Mouse (Mus musculus): ENCODE data around the gene Gja5. TPM values are rescaled to one million over a fixed set of nuclear protein-coding genes. Genes with fewer than 3 reads are reported as not detected.

The Gja5 gene
- polyA plus RNA-seq, 1 experiment from 2014 or later, result 9.4 TPM

Other genes with a start within 250 kb of the Gja5 start
- gene Ankrd35, start 234.6 kb upstream of the Gja5 start, polyA plus RNA-seq (2016; fragmentation: Nextera tagmentation; extraction: Ambion mirVana), result 0.11 and 0.14 TPM in 2 replicates
- gene Pias3, start 208.3 kb upstream of the Gja5 start, polyA plus RNA-seq (2016; fragmentation: Nextera tagmentation; extraction: Ambion mirVana), result 45.2 and 53.4 TPM in 2 replicates
- gene Nudt17, start 196.1 kb upstream of the Gja5 start, polyA plus RNA-seq (2016; fragmentation: Nextera tagmentation; extraction: Ambion mirVana), result 12.9 and 13.0 TPM in 2 replicates
- gene Polr3c, start 177.1 kb upstream of the Gja5 start, polyA plus RNA-seq (2016; fragmentation: Nextera tagmentation; extraction: Ambion mirVana), result 44.1 and 47.6 TPM in 2 replicates
- 66.8 and 69.7 TPM in 2 replicates for gene Rnf115, start 177.0 kb upstream of the Gja5 start, polyA plus RNA-seq (2016; fragmentation: Nextera tagmentation; extraction: Ambion mirVana)
- gene Pdzk1, start 75.4 kb upstream of the Gja5 start, polyA plus RNA-seq (2016; fragmentation: Nextera tagmentation; extraction: Ambion mirVana), result 0.24 TPM in 1 of 2 replicates, not detected in the other
- gene Cd160, start 75.3 kb upstream of the Gja5 start, polyA plus RNA-seq (2016; fragmentation: Nextera tagmentation; extraction: Ambion mirVana), result 0.14 and 0.19 TPM in 2 replicates
- 38.1 and 42.2 TPM in 2 replicates for gene Gpr89, start 653 bp downstream of the Gja5 start, polyA plus RNA-seq (2016; fragmentation: Nextera tagmentation; extraction: Ambion mirVana)
- 0.02 and 0.05 TPM in 2 replicates for gene Gja8, start 21.3 kb downstream of the Gja5 start, polyA plus RNA-seq (2016; fragmentation: Nextera tagmentation; extraction: Ambion mirVana)

Data from embryonic facial prominence, embryonic 10.5 days (tissue).